Mouse (Mus musculus) cerebellum, postnatal 14 days (tissue): ENCODE data around the gene Tut7.
"Not testable (repeated sequence)": the region's sequence is repeated elsewhere in the genome, so short reads cannot be mapped to it uniquely, and the experiment has no call there.

ENCODE experiments used
- DNase-seq, 2 experiments: peaks; one replicate each; pipeline ENCODE4 v3.0.0; 2021; ENCODE audit warnings: mixed read lengths in 2 of 2

Tut7 gene

DNA sequence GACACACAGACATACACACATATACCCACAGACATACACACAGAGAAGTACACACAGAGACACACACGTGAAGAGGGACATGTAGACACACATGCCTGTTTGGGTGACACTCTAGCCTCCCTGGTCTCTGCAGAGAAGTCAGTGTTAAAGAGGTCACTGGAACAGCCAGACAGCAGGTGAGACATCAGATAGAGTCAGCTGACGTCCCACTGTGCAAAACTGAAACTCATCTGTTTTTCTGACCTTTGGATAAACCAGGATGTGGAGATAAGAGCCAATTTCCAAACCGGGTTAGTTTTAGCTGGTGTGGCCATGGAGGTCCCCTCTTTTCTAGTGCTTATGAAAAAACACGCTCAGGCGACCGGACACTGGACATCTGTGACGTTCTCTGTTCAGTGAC is 9.5 kb upstream of the Tut7 start:
- no peak for DNase-seq

DNA sequence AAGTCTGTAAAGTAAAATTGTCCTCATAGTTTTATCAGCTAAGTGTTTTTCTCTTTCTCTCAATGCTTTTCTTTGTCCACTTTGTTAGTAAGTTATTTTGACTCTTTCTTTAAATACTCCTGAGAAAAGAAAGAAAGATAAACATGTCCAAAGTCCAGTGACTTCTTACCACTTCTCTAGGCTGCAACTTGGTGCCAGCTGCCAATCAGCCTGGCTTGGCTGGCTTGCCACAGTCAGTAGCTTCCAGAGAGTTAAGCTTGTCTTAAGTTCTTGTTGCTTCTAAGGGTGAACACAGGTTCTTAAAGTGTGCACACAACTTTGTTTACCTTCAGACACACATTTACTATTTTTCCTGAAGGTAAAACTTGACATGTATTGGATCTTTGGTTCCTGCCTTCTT is 3.0 kb upstream of the Tut7 start:
- DNase-seq, result no peak

- DNase-seq, result no peak
Measured at GRCm38 (mm10) chr13:59820836-59821235, 2.1 kb downstream of the Tut7 start.

GRCm38 (mm10) chr13:59820114-59820513 is 2.8 kb downstream of the Tut7 start:
- DNase-seq, result no peak

DNA sequence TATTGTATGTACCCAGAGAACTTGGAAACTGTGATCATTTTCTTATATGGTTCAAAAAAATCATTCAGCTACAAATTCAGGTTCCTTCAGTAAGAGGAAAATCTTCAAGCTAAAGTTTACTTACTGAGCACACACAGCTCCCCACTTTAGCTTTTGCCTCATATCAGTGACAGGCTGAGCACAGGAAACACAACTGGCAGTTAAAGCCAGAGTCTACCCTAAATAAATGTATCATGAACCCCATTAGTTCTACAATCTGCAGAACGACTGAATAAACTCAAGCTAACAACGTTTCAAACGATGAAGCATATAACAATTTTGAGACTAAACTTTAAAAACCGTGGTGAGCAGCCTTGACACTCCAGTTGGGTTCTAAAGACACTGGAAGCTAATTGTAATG is 5.6 kb downstream of the Tut7 start:
- no peak for DNase-seq

GRCm38 (mm10) chr13:59814109-59814591 is 8.8 kb downstream of the Tut7 start:
- no peak for DNase-seq

DNA sequence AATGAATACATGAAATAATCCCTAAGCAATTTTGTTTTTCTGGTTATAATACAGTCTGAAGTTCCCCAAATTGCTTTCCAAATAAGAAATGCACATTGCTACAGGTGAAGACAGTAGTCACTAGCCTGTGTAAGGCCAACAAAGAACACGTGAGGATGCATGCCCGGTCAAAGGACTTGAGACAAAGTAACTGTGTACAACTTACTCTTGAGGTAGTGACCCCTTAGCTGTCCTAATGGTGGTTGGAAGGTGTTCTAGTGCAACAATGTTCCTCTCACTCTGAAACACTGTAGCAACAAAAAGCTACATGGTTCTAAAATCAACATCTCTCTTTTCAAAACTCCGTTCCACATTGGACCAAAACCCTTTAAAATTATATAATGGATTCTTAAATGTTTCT is 11.4 kb downstream of the Tut7 start:
- DNase-seq, result no peak

- peak; percentile 35 to 45 for DNase-seq
Measured at GRCm38 (mm10) chr13:59801000-59801399, 21.9 kb downstream of the Tut7 start.

- DNase-seq, result no peak
Measured at GRCm38 (mm10) chr13:59800077-59800476, 22.9 kb downstream of the Tut7 start.

- no peak for DNase-seq
Measured at GRCm38 (mm10) chr13:59798306-59798705, 24.6 kb downstream of the Tut7 start.

- DNase-seq, result no peak
Measured at GRCm38 (mm10) chr13:59796466-59796848, 26.5 kb downstream of the Tut7 start.

DNA sequence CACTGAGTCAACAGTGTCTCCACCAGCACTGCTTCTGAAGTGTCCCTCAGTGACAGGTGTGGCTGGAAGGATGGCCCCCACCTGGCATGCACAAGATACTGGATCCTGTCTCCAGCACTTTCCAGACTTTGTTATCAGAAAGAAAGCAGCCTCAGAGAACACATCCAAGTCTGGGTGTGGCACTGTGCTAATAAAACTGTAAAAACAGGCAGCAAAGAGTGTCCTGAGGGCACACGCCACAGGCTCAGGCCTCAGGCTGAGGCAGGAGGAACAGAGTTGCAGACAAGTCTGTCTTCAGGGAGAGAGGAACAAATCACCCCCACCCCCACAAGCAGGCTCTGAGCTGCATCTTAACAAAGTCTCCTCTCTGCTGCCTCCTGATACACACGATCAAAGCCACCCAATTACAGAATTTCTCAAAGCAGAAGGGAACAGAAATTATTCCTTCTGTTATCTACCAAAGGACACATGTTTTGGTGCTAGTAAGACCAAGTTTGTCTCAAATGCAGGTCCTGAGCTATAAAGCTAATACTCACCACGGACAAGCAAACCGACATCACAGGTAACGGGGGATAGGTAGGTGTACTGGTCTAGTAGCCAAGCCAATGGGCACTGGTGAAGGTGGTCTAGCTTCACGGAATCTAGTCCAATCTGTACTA is 27.0 kb downstream of the Tut7 start:
- no peak for DNase-seq

DNA sequence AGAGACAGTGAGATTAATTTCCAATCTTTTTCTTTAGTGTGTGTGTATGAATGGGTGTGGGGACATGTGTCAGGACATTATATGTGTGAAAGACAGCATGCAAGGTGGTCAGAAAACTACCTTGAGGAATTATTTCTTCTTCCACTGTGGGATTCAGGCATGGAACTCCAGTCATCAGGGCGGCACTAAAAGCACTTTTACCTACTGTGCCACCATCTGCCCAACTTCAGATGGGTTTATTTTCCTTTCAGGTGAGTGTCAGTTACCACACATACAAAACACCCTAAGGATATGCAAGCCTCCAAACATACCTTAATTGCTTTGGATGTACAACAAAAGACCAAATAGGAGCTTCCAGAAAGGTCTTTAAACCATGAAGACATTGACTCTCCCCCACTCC is 28.2 kb downstream of the Tut7 start:
- peak; percentile 26 to 60 for DNase-seq

DNA sequence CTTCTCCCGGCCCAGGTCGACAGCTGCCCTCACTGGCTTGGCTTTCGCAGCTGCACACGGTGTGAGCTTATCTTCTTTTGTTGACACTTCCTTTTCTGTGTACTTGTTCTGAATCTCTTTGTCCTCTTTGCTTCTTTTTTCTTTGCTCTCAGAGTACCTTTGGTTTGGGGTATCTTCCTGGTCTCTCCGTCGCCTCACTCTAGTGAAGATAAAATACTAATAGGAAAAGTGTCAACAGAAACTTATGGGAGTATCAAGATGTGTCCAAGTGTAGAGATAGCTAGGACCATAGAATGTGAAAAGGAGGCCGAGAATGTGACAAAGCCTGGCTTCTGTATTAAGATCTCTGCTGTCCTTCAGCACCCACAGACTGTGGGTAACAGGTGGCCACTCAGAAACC is 40.8 kb downstream of the Tut7 start, which contains the start of gene Gm49354:
Gene Gm49354 (minus strand): TSS at position 101 of the 400 bp plus-strand sequence.
- no peak for DNase-seq

DNA sequence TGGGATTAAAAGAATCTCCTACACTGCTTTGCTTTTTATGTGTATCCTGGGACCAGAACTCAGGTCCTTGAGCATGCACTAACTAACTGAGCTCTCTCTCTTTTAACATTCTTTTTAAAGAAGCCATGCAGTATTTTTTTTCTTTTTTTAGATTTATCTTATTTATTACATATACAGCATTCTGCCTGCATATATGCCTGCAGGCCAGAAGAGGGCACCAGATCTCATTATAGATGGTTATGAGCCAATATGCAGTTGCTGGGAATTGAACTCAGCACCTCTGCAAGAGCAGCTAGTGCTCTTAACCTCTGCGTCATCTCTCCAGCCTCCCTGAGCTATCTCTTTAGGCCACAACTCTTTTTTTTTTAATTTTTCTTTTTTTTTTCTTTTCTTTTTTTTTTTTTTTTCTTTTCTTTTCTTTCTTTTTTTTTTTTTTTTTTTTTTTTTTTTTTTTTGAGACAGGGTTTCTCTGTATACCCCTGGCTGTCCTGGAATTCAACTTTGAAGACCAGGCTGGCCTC is 43.1 kb downstream of the Tut7 start:
- DNase-seq, result not testable (repeated sequence)

- DNase-seq, result no peak
Measured at GRCm38 (mm10) chr13:59779213-59779612, 43.7 kb downstream of the Tut7 start.

DNA sequence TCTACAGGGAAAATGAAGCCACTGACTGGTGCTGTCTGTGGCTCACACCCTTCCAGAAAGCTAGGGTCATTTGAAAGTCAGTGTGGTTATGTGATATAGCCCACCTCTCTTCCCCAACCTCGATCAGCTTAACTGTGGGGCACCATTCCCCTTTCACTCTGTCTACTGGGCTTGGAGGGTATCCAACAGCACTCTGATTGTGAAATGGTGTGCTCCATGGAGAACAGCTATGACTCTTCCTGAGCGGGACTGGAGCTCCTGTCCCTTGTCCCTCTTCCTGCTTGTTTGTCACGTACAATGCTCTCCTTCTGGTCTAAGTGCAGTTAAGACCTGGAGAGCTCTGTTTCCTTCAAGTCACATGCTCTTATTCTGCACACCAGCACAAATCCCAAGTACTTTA is 47.8 kb downstream of the Tut7 start:
- DNase-seq, result no peak

GRCm38 (mm10) chr13:59771257-59771656 is 51.7 kb downstream of the Tut7 start:
- peak; percentile 57 to 73 for DNase-seq

GRCm38 (mm10) chr13:59770847-59771246 is 52.1 kb downstream of the Tut7 start:
- DNase-seq, result peak; percentile 29 to 36

DNA sequence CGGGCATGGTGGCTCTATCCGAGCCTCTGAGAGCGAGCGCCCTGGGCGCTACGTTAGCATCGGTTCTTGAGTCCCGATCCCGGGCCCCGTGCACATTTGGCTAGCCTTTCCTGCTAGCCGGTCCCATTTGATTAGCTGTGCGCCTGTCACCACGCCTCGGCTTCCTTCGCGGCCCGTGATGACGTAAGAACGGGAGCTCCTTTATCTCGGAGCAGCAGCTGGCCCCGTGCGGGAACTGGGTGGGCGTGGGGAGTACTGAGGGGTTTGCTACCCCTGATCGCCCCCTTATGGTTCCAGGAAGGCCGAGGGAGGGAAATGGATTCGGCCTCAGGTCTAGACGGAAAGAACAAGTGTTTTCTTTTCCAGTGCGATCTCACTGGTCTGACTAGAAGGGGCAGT is 52.8 kb downstream of the Tut7 start:
- peak; percentile 85 to 87 for DNase-seq

DNA sequence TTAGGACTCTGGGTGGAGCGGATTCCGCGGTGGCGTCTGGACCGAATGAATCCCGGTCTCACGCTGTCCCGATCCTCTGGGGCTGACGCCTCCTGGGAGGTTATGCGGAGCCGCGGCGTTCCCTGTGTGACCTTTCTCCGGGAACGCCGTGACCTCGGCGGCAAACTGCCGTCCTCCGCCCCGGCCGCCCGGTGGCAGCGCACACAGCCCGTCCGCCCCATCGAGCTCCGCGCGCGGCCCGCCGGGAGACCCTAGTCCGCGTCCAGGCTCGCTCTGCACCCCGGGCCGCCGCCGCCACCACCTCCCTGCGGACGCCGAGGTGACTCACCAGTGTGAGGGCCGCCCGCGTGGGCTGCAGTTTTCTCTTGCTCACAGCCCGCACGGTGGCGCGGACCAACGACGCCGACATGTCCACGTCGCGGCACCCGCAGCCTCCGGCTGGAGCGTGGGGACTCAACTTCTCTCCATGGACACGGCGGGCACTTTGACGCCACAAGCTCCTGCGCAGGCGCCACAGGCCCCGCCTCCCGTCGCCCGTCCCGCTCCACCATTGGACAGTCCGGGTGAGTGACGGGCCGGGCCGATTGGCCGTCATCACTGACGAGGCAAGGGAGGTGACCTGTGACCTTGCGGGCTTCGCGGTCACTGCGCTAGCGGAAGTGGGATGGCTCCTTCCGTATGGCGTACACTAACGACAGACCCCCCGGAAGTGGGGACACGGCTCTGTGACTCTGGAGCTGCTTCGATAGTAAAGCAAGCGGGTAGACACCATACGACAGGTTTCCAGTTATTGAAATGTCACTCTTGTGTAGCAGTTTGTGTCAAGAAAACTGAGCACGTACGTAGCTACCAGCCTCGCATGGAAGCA is 53.4 kb downstream of the Tut7 start, which contains the start of gene Isca1:
Gene Isca1 (minus strand): TSS at position 515 of the 868 bp plus-strand sequence.
- DNase-seq, result peak; percentile 99 to 100

DNA sequence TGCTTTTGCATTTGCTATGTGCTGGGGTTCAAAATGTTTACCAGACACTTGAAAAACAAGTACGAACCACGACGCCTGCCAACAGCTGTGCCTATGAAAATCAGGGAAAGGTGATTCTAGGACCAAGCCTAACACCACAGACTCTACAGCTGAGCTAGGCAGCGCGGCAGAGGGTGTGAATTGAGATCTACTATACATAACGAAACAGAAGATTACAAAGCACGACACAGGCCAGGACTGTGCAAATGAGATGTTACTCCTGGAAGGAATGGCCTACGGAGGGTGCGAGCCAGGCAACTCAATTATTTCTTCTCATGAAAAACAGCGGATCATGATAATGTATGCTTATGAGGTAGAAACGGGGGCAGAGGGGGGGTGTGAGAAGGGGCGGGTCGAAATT is 54.4 kb downstream of the Tut7 start:
- DNase-seq, result peak in 1 of 2 experiments; percentile 20

GRCm38 (mm10) chr13:59766786-59767515 is 56.0 kb downstream of the Tut7 start:
- DNase-seq, result no peak
